In genomic region chr2:169940297-169941142, GRCm38 (mm10) we compare ENCODE assay signal across 23 mouse cellular contexts.
DNase-seq lines count a peak whose midpoint lies in the region; ATAC-seq and TF ChIP-seq lines count a peak whose summit lies in the region.
"Had no signal": no experiment of that assay in that cellular context is flagged by ENCODE, and none has a peak within 500 bp of the region (broad histone marks: within the 10 kb centered on the region; RNA-seq: fewer than 3 reads in every experiment).

No protein-coding gene starts in this region.

- peak; percentile 53 for DNase-seq in embryonic facial prominence, embryonic 14.5 days (ENCODE audit: low spot score)
- DNase-seq in embryonic facial prominence, embryonic 10.5 days (ENCODE audit: low spot score): no peak
- no peak for DNase-seq in stomach, postnatal 0 days (ENCODE audit: low spot score)
- no peak for DNase-seq in urinary bladder, adult 2 months (ENCODE audit: low spot score)
- DNase-seq in frontal cortex, adult 2 months (ENCODE audit: extremely low spot score in 1 of 2, low spot score in 1 of 2): no peak
- DNase-seq: adrenal gland, postnatal 25 days; B cell, adult 2 months; cerebellum, adult 2 months; cerebellum, postnatal 10 days; embryo, embryonic 11 days; forebrain, postnatal 0 days; gastrocnemius, adult 2 months; gastrocnemius, postnatal 25 days; heart, postnatal 4 days had no signal

- no peak overlapping the region for H3K9ac ChIP-seq in embryonic facial prominence, embryonic 14.5 days (ENCODE audit: low read depth, low read length)
- H3K9ac ChIP-seq in neural tube, embryonic 13.5 days: no peak overlapping the region
- H3K9ac ChIP-seq in neural tube, embryonic 15.5 days (replicated peaks): no peak overlapping the region
- H3K9ac ChIP-seq in intestine, embryonic 16.5 days (ENCODE audit: low read depth, low read length): no peak overlapping the region
- no peak overlapping the region for H3K9ac ChIP-seq in stomach, postnatal 0 days (ENCODE audit: low read length)
- H3K9ac ChIP-seq: embryonic facial prominence, embryonic 12.5 days; forebrain, embryonic 13.5 days; forebrain, postnatal 0 days; heart, embryonic 13.5 days; hindbrain, embryonic 14.5 days had no signal

- H3K27ac ChIP-seq in embryonic facial prominence, embryonic 14.5 days (replicated peaks; ENCODE audit: low read depth, low read length): no peak overlapping the region
- no peak overlapping the region for H3K27ac ChIP-seq in embryonic facial prominence, embryonic 10.5 days (replicated peaks)
- H3K27ac ChIP-seq in neural tube, embryonic 13.5 days (replicated peaks): peak overlapping the region; percentile 29; the same call in 1 of the 2 replicates
- H3K27ac ChIP-seq in neural tube, embryonic 15.5 days (replicated peaks): no peak overlapping the region
- peak overlapping the region; percentile 14; the same call in 1 of the 2 replicates for H3K27ac ChIP-seq in intestine, embryonic 16.5 days (ENCODE audit: low read length)
- no peak overlapping the region for H3K27ac ChIP-seq in stomach, postnatal 0 days (replicated peaks)
- H3K27ac ChIP-seq: embryonic facial prominence, embryonic 12.5 days; forebrain, embryonic 13.5 days; gastrocnemius, adult 2 months; heart, embryonic 13.5 days; hindbrain, embryonic 14.5 days had no signal

- H3K27me3 ChIP-seq in embryonic facial prominence, embryonic 14.5 days (replicated peaks; ENCODE audit: control insufficient read depth, insufficient read depth, low read length): no peaks in the 10 kb centered on the region
- H3K27me3 ChIP-seq in embryonic facial prominence, embryonic 10.5 days (replicated peaks; ENCODE audit: low read depth, poor library complexity, severe bottlenecking): no peaks in the 10 kb centered on the region
- no peaks in the 10 kb centered on the region for H3K27me3 ChIP-seq in neural tube, embryonic 13.5 days
- no peaks in the 10 kb centered on the region for H3K27me3 ChIP-seq in neural tube, embryonic 15.5 days (replicated peaks)
- no peaks in the 10 kb centered on the region for H3K27me3 ChIP-seq in intestine, embryonic 16.5 days (replicated peaks; ENCODE audit: control insufficient read depth, insufficient read depth, low read length)
- H3K27me3 ChIP-seq in stomach, postnatal 0 days (ENCODE audit: control insufficient read depth, insufficient read depth, low read length): no peaks in the 10 kb centered on the region
- H3K27me3 ChIP-seq: embryonic facial prominence, embryonic 12.5 days; forebrain, embryonic 13.5 days; heart, embryonic 13.5 days had no signal

- WGBS in embryonic facial prominence, embryonic 14.5 days: 65% methylated on average over 16 of the region's 16 CpGs
- WGBS in embryonic facial prominence, embryonic 10.5 days: 85% methylated on average over 16 of the region's 16 CpGs
- 73% methylated on average over 16 of the region's 16 CpGs for WGBS in neural tube, embryonic 13.5 days
- WGBS in neural tube, embryonic 15.5 days: 58% methylated on average over 16 of the region's 16 CpGs
- WGBS in intestine, embryonic 16.5 days: 49% methylated on average over 16 of the region's 16 CpGs
- 48% methylated on average over 16 of the region's 16 CpGs for WGBS in stomach, postnatal 0 days

- H3K4me1 ChIP-seq in embryonic facial prominence, embryonic 14.5 days (ENCODE audit: control insufficient read depth, insufficient read depth, low read length): no peaks in the 10 kb centered on the region
- 0 out of 2 replicates have a peak, but pooled peaks cover 1% of the 10 kb centered on the region for H3K4me1 ChIP-seq in embryonic facial prominence, embryonic 10.5 days
- peaks cover 11% of the 10 kb centered on the region; the same call in 1 of the 2 replicates for H3K4me1 ChIP-seq in neural tube, embryonic 13.5 days (replicated peaks)
- 0 out of 2 replicates have a peak, but pooled peaks cover 5% of the 10 kb centered on the region for H3K4me1 ChIP-seq in neural tube, embryonic 15.5 days
- H3K4me1 ChIP-seq in intestine, embryonic 16.5 days (ENCODE audit: control insufficient read depth, insufficient read depth, low read length): no peaks in the 10 kb centered on the region
- H3K4me1 ChIP-seq in stomach, postnatal 0 days (replicated peaks; ENCODE audit: control insufficient read depth, insufficient read depth): no peaks in the 10 kb centered on the region
- H3K4me1 ChIP-seq: embryonic facial prominence, embryonic 12.5 days; forebrain, embryonic 13.5 days had no signal

- no peaks in the 10 kb centered on the region for H3K9me3 ChIP-seq in embryonic facial prominence, embryonic 14.5 days (ENCODE audit: control insufficient read depth, low read length)
- 0 out of 2 replicates have a peak, but pooled peaks cover 4% of the 10 kb centered on the region for H3K9me3 ChIP-seq in embryonic facial prominence, embryonic 10.5 days
- H3K9me3 ChIP-seq in neural tube, embryonic 13.5 days: no peaks in the 10 kb centered on the region
- H3K9me3 ChIP-seq in neural tube, embryonic 15.5 days (replicated peaks): no peaks in the 10 kb centered on the region
- H3K9me3 ChIP-seq in intestine, embryonic 16.5 days (ENCODE audit: control insufficient read depth, low read length): no peaks in the 10 kb centered on the region
- H3K9me3 ChIP-seq in stomach, postnatal 0 days (ENCODE audit: control insufficient read depth, low read length): no peaks in the 10 kb centered on the region
- H3K9me3 ChIP-seq: forebrain, embryonic 13.5 days; heart, embryonic 13.5 days had no signal

- H3K4me3 ChIP-seq in embryonic facial prominence, embryonic 14.5 days (ENCODE audit: low read depth, low read length): no peak overlapping the region
- H3K4me3 ChIP-seq in embryonic facial prominence, embryonic 10.5 days: no peak overlapping the region
- H3K4me3 ChIP-seq in neural tube, embryonic 13.5 days: no peak overlapping the region
- H3K4me3 ChIP-seq in neural tube, embryonic 15.5 days (replicated peaks): no peak overlapping the region
- no peak overlapping the region for H3K4me3 ChIP-seq in intestine, embryonic 16.5 days (ENCODE audit: low read length)
- no peak overlapping the region for H3K4me3 ChIP-seq in stomach, postnatal 0 days (ENCODE audit: low read depth, low read length)
- H3K4me3 ChIP-seq: embryonic facial prominence, embryonic 12.5 days; forebrain, embryonic 13.5 days; gastrocnemius, adult 2 months; heart, embryonic 13.5 days had no signal

- TF ChIP-seq EP300 in stomach, postnatal 0 days (optimal IDR thresholded peaks at IDR 0.05): no peak

- H3K4me2 ChIP-seq in embryonic facial prominence, embryonic 14.5 days (ENCODE audit: low read depth, low read length): no peak overlapping the region
- no peak overlapping the region for H3K4me2 ChIP-seq in neural tube, embryonic 13.5 days
- H3K4me2 ChIP-seq in neural tube, embryonic 15.5 days: no peak overlapping the region
- no peak overlapping the region for H3K4me2 ChIP-seq in intestine, embryonic 16.5 days (ENCODE audit: low read depth, low read length)
- no peak overlapping the region for H3K4me2 ChIP-seq in stomach, postnatal 0 days (replicated peaks; ENCODE audit: low read depth)
- H3K4me2 ChIP-seq: embryonic facial prominence, embryonic 12.5 days; forebrain, embryonic 13.5 days; heart, embryonic 13.5 days; hindbrain, embryonic 14.5 days had no signal

- TF ChIP-seq CTCF in stomach, postnatal 0 days (IDR thresholded peaks at IDR 0.05; ENCODE audit: low read depth): no peak

- H3K36me3 ChIP-seq in embryonic facial prominence, embryonic 14.5 days (ENCODE audit: control insufficient read depth, insufficient read depth, low read length): no peaks in the 10 kb centered on the region
- no peaks in the 10 kb centered on the region for H3K36me3 ChIP-seq in embryonic facial prominence, embryonic 10.5 days (replicated peaks)
- no peaks in the 10 kb centered on the region for H3K36me3 ChIP-seq in neural tube, embryonic 13.5 days
- no peaks in the 10 kb centered on the region for H3K36me3 ChIP-seq in neural tube, embryonic 15.5 days
- H3K36me3 ChIP-seq in intestine, embryonic 16.5 days (ENCODE audit: control insufficient read depth, insufficient read depth, low read length): no peaks in the 10 kb centered on the region
- no peaks in the 10 kb centered on the region for H3K36me3 ChIP-seq in stomach, postnatal 0 days (ENCODE audit: control insufficient read depth, insufficient read depth, low read length)
- H3K36me3 ChIP-seq: embryonic facial prominence, embryonic 12.5 days; G1E; heart, embryonic 13.5 days had no signal

- ATAC-seq in embryonic facial prominence, embryonic 14.5 days (ENCODE audit: low read depth): peak; percentile 37; the same call in 1 of the 2 replicates
- ATAC-seq in neural tube, embryonic 13.5 days (ENCODE audit: low read depth): no peak
- no peak for ATAC-seq in neural tube, embryonic 15.5 days (ENCODE audit: low FRiP score)
- peak; percentile 84 for ATAC-seq in intestine, embryonic 16.5 days
- ATAC-seq in stomach, postnatal 0 days (ENCODE audit: low FRiP score, low TSS enrichment): peak; percentile 66; the same call in 1 of the 2 replicates
- ATAC-seq: CD4-positive, CD25-positive, alpha-beta regulatory T cell, adult 4 months; forebrain, embryonic 13.5 days; forebrain, postnatal 0 days had no signal

Comparison
In these comparisons a context has a peak if more than half of its experiments do, and no peak if none do; other contexts are left out.
1. H3K27ac ChIP-seq: peak in neural tube, embryonic 13.5 days (single experiment) and intestine, embryonic 16.5 days (single experiment); none in embryonic facial prominence, embryonic 14.5 days (single experiment), embryonic facial prominence, embryonic 10.5 days (single experiment), neural tube, embryonic 15.5 days (single experiment) and stomach, postnatal 0 days (single experiment).
2. ATAC-seq: peak in embryonic facial prominence, embryonic 14.5 days (single experiment), intestine, embryonic 16.5 days (single experiment) and stomach, postnatal 0 days (single experiment); none in neural tube, embryonic 13.5 days (single experiment) and neural tube, embryonic 15.5 days (single experiment).